Mouse (Mus musculus) retina, postnatal 7 days (tissue): ENCODE data around the gene Gp5.
A peak's percentile ranks its signal among the peaks of the same experiment; 100 is the strongest.
"Not testable (repeated sequence)": the region's sequence is repeated elsewhere in the genome, so short reads cannot be mapped to it uniquely, and the experiment has no call there.

ENCODE experiments used
- DNase-seq: peaks from one replicate; pipeline ENCODE4 v3.0.0-alpha.2; 2012; ENCODE audit warnings: low read depth, low spot score

Gene Gp5

GRCm38 (mm10) chr16:30310647-30311046 is at the start of gene Gp5:
Gp5 (minus strand) TSS chr16:30310779.
- DNase-seq = no peak

- not testable (repeated sequence) for DNase-seq
Observed at GRCm38 (mm10) chr16:30353489-30353888, 42.9 kb upstream of the Gp5 start.

GRCm38 (mm10) chr16:30314236-30314635 is 3.7 kb upstream of the Gp5 start:
- no peak for DNase-seq

- DNase-seq = no peak
Observed at GRCm38 (mm10) chr16:30310171-30310515, 436 bp downstream of the Gp5 start.

- DNase-seq = no peak
Observed at GRCm38 (mm10) chr16:30309395-30310170, 996 bp downstream of the Gp5 start.

GRCm38 (mm10) chr16:30308616-30309394 is 1.8 kb downstream of the Gp5 start:
- DNase-seq = peak; percentile 52

GRCm38 (mm10) chr16:30307961-30308615 is 2.5 kb downstream of the Gp5 start:
- DNase-seq = no peak

GRCm38 (mm10) chr16:30307306-30307705 is 3.3 kb downstream of the Gp5 start:
- DNase-seq = no peak

GRCm38 (mm10) chr16:30306102-30306501 is 4.5 kb downstream of the Gp5 start:
- DNase-seq = no peak

GRCm38 (mm10) chr16:30304236-30304635 is 6.3 kb downstream of the Gp5 start:
- DNase-seq = no peak

GRCm38 (mm10) chr16:30303411-30303810 is 7.2 kb downstream of the Gp5 start:
- DNase-seq = no peak

- no peak for DNase-seq
Observed at GRCm38 (mm10) chr16:30302686-30303085, 7.9 kb downstream of the Gp5 start.

GRCm38 (mm10) chr16:30299711-30300277 is 10.8 kb downstream of the Gp5 start:
- no peak for DNase-seq

- no peak for DNase-seq
Observed at GRCm38 (mm10) chr16:30297450-30297849, 13.1 kb downstream of the Gp5 start.

GRCm38 (mm10) chr16:30296601-30297275 is 13.8 kb downstream of the Gp5 start:
- no peak for DNase-seq

GRCm38 (mm10) chr16:30295106-30295505 is 15.5 kb downstream of the Gp5 start:
- DNase-seq = no peak

- no peak for DNase-seq
Observed at GRCm38 (mm10) chr16:30290436-30290835, 20.1 kb downstream of the Gp5 start.

GRCm38 (mm10) chr16:30285701-30286100 is 24.9 kb downstream of the Gp5 start:
- DNase-seq = no peak

- no peak for DNase-seq
Observed at GRCm38 (mm10) chr16:30283743-30284337, 26.7 kb downstream of the Gp5 start.

- DNase-seq = no peak
Observed at GRCm38 (mm10) chr16:30282844-30283495, 27.6 kb downstream of the Gp5 start, which contains the start of gene Lrrc15. Lrrc15 (minus strand) TSS chr16:30283256.
